10 mouse cellular contexts compared by ENCODE assay signal in the genomic region with DNA sequence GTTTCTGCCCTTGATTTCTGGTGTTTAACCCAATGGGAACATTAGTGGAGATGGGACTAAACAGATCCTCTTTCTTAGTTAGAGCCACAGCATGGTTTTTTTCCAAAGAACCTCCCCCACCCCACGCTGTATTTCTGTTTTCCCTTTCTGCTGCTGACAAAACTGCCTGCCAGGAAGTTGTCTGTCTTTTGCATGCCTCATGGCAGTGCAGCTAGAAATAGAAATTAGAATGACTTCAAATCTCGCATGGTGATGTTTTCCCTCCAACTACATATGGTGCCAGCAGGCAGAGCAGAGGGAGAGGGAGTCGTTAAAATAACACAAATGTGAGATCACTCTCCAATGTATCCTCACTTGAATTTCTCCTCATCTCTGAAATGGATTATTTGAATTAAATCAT.
A peak's percentile ranks its signal among the peaks of the same experiment; 100 is the strongest.
DNase-seq lines count a peak whose midpoint lies in the region.
"Had no signal": no experiment of that assay in that cellular context is flagged by ENCODE, and none has a peak within 500 bp of the region (broad histone marks: within the 10 kb centered on the region; RNA-seq: fewer than 3 reads in every experiment).

No protein-coding gene starts in this region.

- DNase-seq in cerebellum, adult 9-11 months: peak; percentile 9
- no peak for DNase-seq in cerebellum, adult 8-10 months
- DNase-seq in left cerebral cortex, adult 11 months (ENCODE audit: low spot score): peak; percentile 34
- no peak for DNase-seq in left cerebral cortex, postnatal 4 days
- peak; percentile 63 for DNase-seq in layer of hippocampus, adult 11-12 months (ENCODE audit: low spot score)
- peak; percentile 69 to 84 for DNase-seq in right cerebral cortex, postnatal 10 days (ENCODE audit: low spot score in 2 of 2)
- no peak for DNase-seq in thymus, postnatal 36 days
- DNase-seq in adrenal gland, postnatal 36 days: no peak
- DNase-seq: adrenal gland, postnatal 25 days; kidney, adult 11 months had no signal

- intact Hi-C loops in left cerebral cortex, postnatal 4 days (cut with DNase I): no loop called here

Comparison
In these comparisons a context has a peak if more than half of its experiments do, and no peak if none do; other contexts are left out.
1. DNase-seq: peak in cerebellum, adult 9-11 months (single experiment), left cerebral cortex, adult 11 months (single experiment), layer of hippocampus, adult 11-12 months (single experiment) and right cerebral cortex, postnatal 10 days (2 of 2); none in cerebellum, adult 8-10 months (single experiment), left cerebral cortex, postnatal 4 days (single experiment), thymus, postnatal 36 days (0 of 2) and adrenal gland, postnatal 36 days (0 of 2).